Mouse (Mus musculus) brain, adult 2 months (tissue): Measurements from ENCODE around the gene Lamtor1.
"Not testable (repeated sequence)": the region's sequence is repeated elsewhere in the genome, so short reads cannot be mapped to it uniquely, and the experiment has no call there.

Source experiments
- DNase-seq: peaks from one replicate; pipeline ENCODE4 v3.0.0; 2011; ENCODE audit warnings: low read depth, low spot score

Gene Lamtor1

GRCm38 (mm10) chr7:101900331-101901097 is 5.2 kb upstream of the Lamtor1 start:
- no peak for DNase-seq

DNA sequence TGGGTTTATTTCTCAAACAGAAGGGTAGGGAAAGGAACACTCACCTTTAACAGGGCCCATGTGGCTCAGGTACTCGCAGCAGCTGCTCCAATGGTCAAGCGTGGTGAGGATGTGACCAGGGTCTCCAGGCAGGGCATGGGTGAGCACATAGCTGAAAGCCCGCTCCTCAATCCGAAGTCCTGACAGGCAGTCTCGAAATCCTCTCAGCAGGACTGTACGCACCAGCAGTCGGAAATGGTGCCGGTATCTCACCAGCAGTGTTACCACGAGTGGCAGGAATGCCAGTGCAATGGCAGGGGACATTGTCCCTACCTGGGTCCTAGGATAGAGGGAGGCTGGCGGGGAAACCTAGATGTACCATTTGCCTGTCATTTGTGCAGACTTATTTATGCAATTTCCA is 3.7 kb upstream of the Lamtor1 start:
- no peak for DNase-seq

DNA sequence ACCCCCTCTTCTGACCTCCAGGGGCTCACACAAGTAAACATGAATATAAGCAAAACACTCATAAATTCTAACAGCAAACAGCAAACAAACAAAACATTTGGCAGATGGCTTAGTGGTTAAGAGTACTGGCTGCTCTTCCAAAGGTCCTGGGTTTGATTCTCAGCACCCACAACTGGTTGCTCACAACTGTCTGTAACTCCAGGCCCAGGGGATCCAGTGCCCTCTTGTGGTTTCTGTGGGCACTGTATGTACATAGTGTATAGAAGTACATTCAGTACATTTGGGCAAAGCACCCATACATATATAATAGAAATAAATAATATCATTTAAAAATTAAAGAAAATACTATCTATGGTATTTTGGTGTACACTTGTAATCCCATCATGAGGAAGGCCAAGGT is 2.9 kb upstream of the Lamtor1 start:
- no peak for DNase-seq

GRCm38 (mm10) chr7:101906287-101906681 is 580 bp downstream of the Lamtor1 start, which contains the start of gene Tomt:
Gene Tomt (minus strand): TSS chr7:101906359.
- no peak for DNase-seq

GRCm38 (mm10) chr7:101906696-101907095 is 992 bp downstream of the Lamtor1 start:
- no peak for DNase-seq

GRCm38 (mm10) chr7:101908367-101908766 is 2.7 kb downstream of the Lamtor1 start:
- no peak for DNase-seq

DNA sequence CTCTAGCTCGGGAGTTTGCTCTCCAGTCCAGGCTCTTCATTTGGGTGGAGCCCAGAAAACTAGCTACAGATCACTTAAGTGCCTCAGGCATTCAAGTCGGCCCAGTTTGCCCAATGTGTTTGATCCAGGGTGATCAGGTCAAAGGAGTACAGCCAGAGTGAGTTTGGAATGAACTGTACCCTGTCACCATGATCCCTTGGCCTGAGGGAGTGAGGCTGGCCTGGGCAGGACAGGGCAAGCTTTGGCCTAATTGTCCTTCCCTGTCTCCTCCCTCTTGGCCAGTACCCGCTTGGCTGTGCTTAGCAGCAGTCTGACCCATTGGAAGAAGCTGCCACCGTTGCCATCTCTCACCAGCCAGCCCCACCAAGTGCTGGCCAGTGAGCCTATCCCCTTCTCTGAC is 4.4 kb downstream of the Lamtor1 start:
- DNase-seq = no peak

DNA sequence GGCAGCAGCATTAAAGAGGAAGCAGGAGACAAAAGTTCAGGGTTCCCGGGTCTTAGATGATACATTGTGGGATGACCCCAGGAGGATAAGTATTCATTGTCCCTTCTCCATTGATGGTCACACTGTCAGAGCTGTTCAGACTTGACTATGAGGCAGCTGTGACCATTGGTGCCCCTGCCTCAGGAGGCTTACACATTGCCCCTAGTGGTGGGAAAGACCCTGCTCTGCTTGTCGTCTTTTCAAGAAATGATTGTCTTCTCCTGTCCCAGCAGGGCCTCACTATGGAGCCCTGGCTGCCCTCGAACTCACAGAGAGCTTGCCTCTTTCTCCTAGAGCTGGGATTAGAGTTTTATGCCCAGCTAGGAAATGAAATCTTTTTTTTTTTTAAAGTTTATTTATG is 6.3 kb downstream of the Lamtor1 start:
- no peak for DNase-seq

GRCm38 (mm10) chr7:101918071-101918470 is 12.4 kb downstream of the Lamtor1 start:
- DNase-seq = peak; percentile 83

GRCm38 (mm10) chr7:101925892-101926291 is 20.2 kb downstream of the Lamtor1 start:
- DNase-seq = not testable (repeated sequence)

DNA sequence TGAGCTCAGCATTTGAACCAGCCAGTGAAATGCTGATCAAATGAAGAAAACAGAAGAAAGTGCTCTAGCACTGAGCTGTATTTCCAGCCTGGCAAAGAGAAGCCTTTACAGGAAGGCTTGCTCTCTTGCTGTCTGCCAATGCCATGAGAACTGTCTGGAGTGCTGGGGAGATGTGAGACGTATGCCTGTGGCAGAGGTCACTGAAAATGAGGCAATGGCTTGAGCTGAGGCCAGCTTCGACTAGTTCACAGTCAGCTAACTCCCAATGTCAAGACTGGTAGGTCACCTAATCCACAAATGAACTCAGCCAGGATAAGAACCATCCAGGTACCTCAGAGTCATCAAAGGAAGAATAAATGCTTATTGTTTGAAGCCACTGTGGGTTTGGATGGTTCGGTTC is 22.4 kb downstream of the Lamtor1 start:
- DNase-seq = no peak

GRCm38 (mm10) chr7:101932551-101932950 is 26.8 kb downstream of the Lamtor1 start:
- DNase-seq = no peak

GRCm38 (mm10) chr7:101933300-101933699 is 27.6 kb downstream of the Lamtor1 start:
- DNase-seq = no peak

DNA sequence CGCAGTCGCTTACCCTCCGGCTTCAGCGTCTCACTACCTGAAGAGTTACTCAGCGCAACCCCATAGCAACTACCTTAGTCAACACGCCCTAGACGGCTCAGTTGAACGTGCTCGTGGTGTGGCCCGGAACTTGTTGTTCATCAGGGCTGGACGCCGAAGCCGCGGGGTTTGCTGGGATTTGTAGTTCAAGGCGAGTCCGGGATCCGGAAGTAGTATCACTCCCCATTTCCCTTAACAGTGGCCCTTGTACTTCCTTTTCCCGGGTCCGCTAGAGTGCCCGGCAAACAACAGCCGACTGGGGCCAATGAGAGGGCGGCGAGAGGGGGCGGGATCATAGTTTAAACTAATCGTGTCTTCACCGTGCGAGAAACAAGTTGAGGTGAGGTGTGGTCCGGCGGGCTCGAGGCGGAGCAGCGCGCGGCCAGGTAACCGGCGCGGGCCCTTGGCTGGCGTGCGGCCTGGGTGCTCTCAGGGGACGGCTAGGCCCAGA is 28.1 kb downstream of the Lamtor1 start, which contains the start of the genes Lrrc51 and Numa1:
Gene Lrrc51, minus strand, starts transcription at position 145 of the 490 bp plus-strand sequence.
Gene Numa1, plus strand, starts transcription at position 361 of the 490 bp plus-strand sequence.
- peak; percentile 99 for DNase-seq

GRCm38 (mm10) chr7:101935957-101936356 is 30.3 kb downstream of the Lamtor1 start:
- DNase-seq = no peak

GRCm38 (mm10) chr7:101936996-101937395 is 31.3 kb downstream of the Lamtor1 start:
- DNase-seq = no peak

DNA sequence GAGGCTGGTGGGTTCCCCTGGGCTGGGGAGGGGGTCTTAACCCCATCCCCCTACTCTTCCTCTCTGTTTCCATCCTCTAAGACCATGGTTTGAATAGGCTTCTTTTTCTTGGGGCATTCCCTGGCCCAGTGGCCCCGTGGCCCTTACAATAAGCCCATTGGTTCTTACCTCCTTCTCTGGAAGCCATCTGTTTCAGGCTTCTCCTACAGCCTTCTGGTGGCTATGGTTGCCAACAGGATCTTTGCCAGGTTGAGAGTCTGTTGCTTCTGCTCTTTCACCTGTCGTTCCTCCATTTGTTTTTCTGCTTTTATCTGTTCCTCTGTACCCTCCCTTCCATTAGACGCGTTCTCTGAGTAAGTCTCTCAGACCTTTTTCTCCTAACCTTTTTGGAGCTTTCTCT is 31.9 kb downstream of the Lamtor1 start:
- DNase-seq = peak; percentile 98

GRCm38 (mm10) chr7:101938348-101938747 is 32.6 kb downstream of the Lamtor1 start:
- peak; percentile 51 for DNase-seq

DNA sequence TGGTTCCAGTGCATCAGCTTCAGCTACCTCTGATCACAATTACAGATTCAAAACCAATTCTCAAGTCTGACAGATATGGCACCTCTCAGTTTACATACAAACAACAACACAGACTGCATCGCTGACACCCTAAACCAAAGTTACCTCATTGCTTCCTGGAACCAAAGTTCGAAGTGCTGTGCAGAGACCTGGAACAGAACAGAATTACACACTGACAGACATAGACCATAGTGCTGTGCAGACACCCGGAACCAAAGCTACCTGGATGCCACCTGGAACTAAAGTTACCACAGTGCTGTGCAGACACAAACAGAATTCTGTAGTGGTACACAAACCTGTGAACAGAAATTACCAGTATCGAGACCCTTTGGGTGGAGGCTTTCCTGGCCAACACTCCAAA is 34.1 kb downstream of the Lamtor1 start:
- DNase-seq = no peak

GRCm38 (mm10) chr7:101949008-101949407 is 43.3 kb downstream of the Lamtor1 start:
- DNase-seq = not testable (repeated sequence)

DNA sequence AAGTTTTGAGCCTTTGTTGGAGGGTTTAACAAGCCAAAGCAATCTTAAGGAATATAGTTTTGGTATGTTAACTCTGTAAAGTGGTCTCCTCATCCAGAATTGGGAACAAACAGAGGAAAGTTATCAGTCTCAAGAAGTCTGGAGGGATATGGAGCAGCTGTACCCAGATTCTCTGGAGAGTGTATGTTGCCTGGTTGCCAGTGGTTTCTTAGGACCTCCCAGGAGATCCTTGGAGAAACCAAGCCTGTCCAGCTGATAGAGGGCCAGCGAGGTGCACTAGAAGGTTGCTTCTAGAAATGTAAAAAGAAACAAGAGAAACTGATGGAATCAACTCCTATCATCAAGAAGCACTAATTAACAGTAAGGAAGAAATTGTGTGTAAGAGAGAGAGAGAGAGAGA is 45.9 kb downstream of the Lamtor1 start:
- DNase-seq = no peak

- no peak for DNase-seq
Measured at GRCm38 (mm10) chr7:101952098-101952497, 46.4 kb downstream of the Lamtor1 start.

- peak; percentile 87 for DNase-seq
Measured at GRCm38 (mm10) chr7:101954163-101954562, 48.5 kb downstream of the Lamtor1 start.
